Mouse (Mus musculus): Measurements from ENCODE around the gene Urah. TPM values are rescaled to one million over a fixed set of nuclear protein-coding genes. Genes with fewer than 3 reads are reported as not detected.

The Urah gene
- polyA plus RNA-seq, 3 experiments from 2014 or later, result not detected

- no peak for ATAC-seq
These were observed 42.5 kb downstream of the Urah start for GRCm38 (mm10) chr7:140877364-140877763.

DNA sequence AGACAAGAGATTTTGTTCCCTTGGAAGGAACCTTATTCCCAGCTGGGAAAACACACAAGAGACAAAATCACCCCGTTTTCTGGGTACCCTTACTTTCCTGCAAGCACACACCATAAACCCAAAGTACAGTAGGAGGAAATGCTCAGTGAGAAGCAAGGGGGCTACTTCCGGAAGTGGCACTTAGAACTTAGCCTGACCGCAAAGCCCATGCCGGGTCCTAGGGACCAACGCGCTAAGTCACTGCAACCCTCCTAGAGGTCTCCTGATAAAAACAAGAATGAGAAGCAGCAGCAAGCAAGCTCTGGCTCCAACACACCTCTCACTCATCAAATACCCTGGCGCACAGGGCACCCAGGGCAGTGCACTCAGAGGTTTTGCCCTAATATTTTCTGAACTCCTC is 44.5 kb downstream of the Urah start:
- no peak for ATAC-seq

DNA sequence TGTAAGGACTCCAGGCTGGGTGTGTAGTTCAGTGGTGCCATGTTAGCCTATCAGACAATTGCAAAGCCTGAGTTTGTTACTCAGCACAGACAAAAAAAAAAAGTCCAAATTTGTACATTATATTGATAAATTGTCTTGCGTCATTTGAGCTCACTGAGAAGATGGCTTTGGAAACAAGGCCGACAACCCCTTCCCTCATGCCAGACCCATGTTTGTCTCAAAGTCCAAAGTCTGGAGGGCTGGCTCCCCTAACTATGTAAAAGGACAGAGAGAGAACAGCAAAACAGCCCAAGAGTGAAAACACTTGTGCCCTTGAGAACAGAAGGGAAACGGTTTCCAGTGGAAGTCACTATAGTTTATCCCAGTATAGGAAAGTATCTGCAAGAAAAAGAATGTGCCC is 45.6 kb downstream of the Urah start:
- ATAC-seq, result no peak

- no peak for ATAC-seq
These were observed 46.2 kb downstream of the Urah start for GRCm38 (mm10) chr7:140880865-140881515.

GRCm38 (mm10) chr7:140881696-140882468 is 47.1 kb downstream of the Urah start, which contains the start of the genes Psmd13 and Sirt3:
Psmd13 (plus strand) TSS chr7:140881968.
Sirt3 (minus strand) TSS chr7:140882309.
- ATAC-seq, result peak; percentile 96

DNA sequence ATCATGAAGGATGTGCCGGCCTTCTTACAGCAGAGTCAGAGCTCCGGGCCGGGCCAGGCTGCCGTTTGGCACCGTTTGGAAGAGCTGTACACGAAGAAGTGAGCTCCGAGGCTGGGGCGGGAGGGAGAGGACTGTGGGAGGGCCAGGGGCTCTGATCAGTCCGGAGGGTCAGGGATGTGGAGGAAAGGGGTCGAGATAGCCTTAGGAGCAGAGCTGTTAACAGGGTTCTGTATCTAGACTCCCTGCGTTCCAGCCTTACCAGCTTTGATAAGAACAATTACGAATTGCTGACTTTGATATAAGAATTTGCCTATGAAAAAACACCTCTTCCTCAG is 47.6 kb downstream of the Urah start:
- no peak for ATAC-seq

Other genes starting within 250 kb of the Urah start
- gene Olfr46, start 233.7 kb upstream of the Urah start, polyA plus RNA-seq (2017; shearing (Covaris generic)), result under 1 TPM in 1 of 3 experiments, not detected in 2; 0.08 TPM
- not detected for gene Olfr61, start 206.0 kb upstream of the Urah start, polyA plus RNA-seq (2017; shearing (Covaris generic))
- gene Olfr53, start 188.6 kb upstream of the Urah start, polyA plus RNA-seq (2017; shearing (Covaris generic)), result not detected
- under 1 TPM in 1 of 3 experiments, not detected in 2; 0.05 TPM for gene Olfr539, start 175.1 kb upstream of the Urah start, polyA plus RNA-seq (2017; shearing (Covaris generic))
- gene Olfr45, start 153.1 kb upstream of the Urah start, polyA plus RNA-seq (2017; shearing (Covaris generic)), result under 1 TPM in 1 of 3 experiments, not detected in 2; 0.05 TPM
- gene Olfr541, start 137.8 kb upstream of the Urah start, polyA plus RNA-seq (2017; shearing (Covaris generic)), result not detected
- not detected for gene Cyp2e1, start 71.3 kb upstream of the Urah start, polyA plus RNA-seq (2017; shearing (Covaris generic))
- gene Syce1, start 47.2 kb upstream of the Urah start, polyA plus RNA-seq (2017; shearing (Covaris generic)), result not detected
- under 1 TPM in 2 of 3 experiments, not detected in 1; 0.40 TPM for gene Zfp941, start 12.8 kb upstream of the Urah start, polyA plus RNA-seq (2017; shearing (Covaris generic))
- not detected for gene Scgb1c1, start 10.5 kb downstream of the Urah start, polyA plus RNA-seq (2017; shearing (Covaris generic))
- gene Odf3, start 12.8 kb downstream of the Urah start, polyA plus RNA-seq (2017; shearing (Covaris generic)), result not detected
- gene Gm45785, start 21.3 kb downstream of the Urah start, polyA plus RNA-seq (2017; shearing (Covaris generic)), result not detected
- gene Ric8a, start 21.9 kb downstream of the Urah start, polyA plus RNA-seq (2017; shearing (Covaris generic)), result 10 to 100 TPM; 57.0 to 69.1 (median 66.3) TPM
- gene Bet1l, start 22.6 kb downstream of the Urah start, polyA plus RNA-seq (2017; shearing (Covaris generic)), result 10 to 100 TPM; 43.0 to 59.7 (median 53.0) TPM
- 100 to 1,000 TPM in 2 of 3 experiments, 10 to 100 TPM in 1; 98.5 to 206 (median 105) TPM for gene Psmd13, start 47.0 kb downstream of the Urah start, polyA plus RNA-seq (2017; shearing (Covaris generic))
- 10 to 100 TPM in 2 of 3 experiments, 1 to 10 TPM in 1; 9.1 to 10.8 (median 10.6) TPM for gene Sirt3, start 47.3 kb downstream of the Urah start, polyA plus RNA-seq (2017; shearing (Covaris generic))
- not detected for gene Cox8b, start 65.4 kb downstream of the Urah start, polyA plus RNA-seq (2017; shearing (Covaris generic))
- not detected for gene Nlrp6, start 85.9 kb downstream of the Urah start, polyA plus RNA-seq (2017; shearing (Covaris generic))
- gene Pgghg, start 106.4 kb downstream of the Urah start, polyA plus RNA-seq (2017; shearing (Covaris generic)), result 10 to 100 TPM; 16.6 to 22.5 (median 18.2) TPM
- gene Ifitm5, start 115.3 kb downstream of the Urah start, polyA plus RNA-seq (2017; shearing (Covaris generic)), result under 1 TPM in 1 of 3 experiments, not detected in 2; 0.46 TPM
- not detected for gene Gm45717, start 120.9 kb downstream of the Urah start, polyA plus RNA-seq (2017; shearing (Covaris generic))
- gene Ifitm2, start 121.0 kb downstream of the Urah start, polyA plus RNA-seq (2017; shearing (Covaris generic)), result 10 to 100 TPM; 60.0 to 93.0 (median 74.2) TPM
- 1 to 10 TPM in 1 of 3 experiments, under 1 TPM in 1, not detected in 1; 0.54 to 6.6 TPM for gene Ifitm1, start 132.2 kb downstream of the Urah start, polyA plus RNA-seq (2017; shearing (Covaris generic))
- gene Ifitm3, start 175.8 kb downstream of the Urah start, polyA plus RNA-seq (2017; shearing (Covaris generic)), result 10 to 100 TPM in 1 of 3 experiments, 1 to 10 TPM in 2; 2.7 to 11.2 (median 3.0) TPM
- under 1 TPM in 1 of 3 experiments, not detected in 2; 0.94 TPM for gene Ifitm6, start 182.9 kb downstream of the Urah start, polyA plus RNA-seq (2017; shearing (Covaris generic))
- gene Gm17387, start 194.1 kb downstream of the Urah start, polyA plus RNA-seq (2017; shearing (Covaris generic)), result not detected
- 10 to 100 TPM; 11.1 to 13.1 (median 12.5) TPM for gene B4galnt4, start 226.1 kb downstream of the Urah start, polyA plus RNA-seq (2017; shearing (Covaris generic))
- 100 to 1,000 TPM; 413 to 487 (median 426) TPM for gene Pkp3, start 243.2 kb downstream of the Urah start, polyA plus RNA-seq (2017; shearing (Covaris generic))